Mouse (Mus musculus) megakaryocyte, adult 5-6 weeks (primary cell): ENCODE data around the gene Pdzd2. TPM values are rescaled to one million over a fixed set of nuclear protein-coding genes. Genes with fewer than 3 reads are reported as not detected.
A peak's percentile ranks its signal among the peaks of the same experiment; 100 is the strongest.

Experiments
- ATAC-seq: 2 replicates; pipeline ENCODE4 v1.8.0; 2016; ENCODE audit warnings: mild to moderate bottlenecking, inconsistent platforms; ENCODE audit not compliant: poor library complexity, severe bottlenecking
- total RNA-seq, 2 experiments: library from RNA; stranded (forward) in 1 of 2; stranded (reverse) in 1 of 2; fragments of 153-499, 151-499 nt in 1 of 2; fragments of 221-1000, 200-1000 nt in 1 of 2; gene quantifications; 2 replicates each; pipeline versions ENCODE4 v1.2.3 to v1.2.4; 2015 to 2017

Pdzd2 gene
- total RNA-seq, 2 experiments from 2014 or later = 0.22 to 0.59 TPM

- ATAC-seq = no peak
Measured at GRCm38 (mm10) chr15:12494084-12494483, 245.6 kb downstream of the Pdzd2 start.

- ATAC-seq = no peak
Measured at GRCm38 (mm10) chr15:12493258-12493657, 246.5 kb downstream of the Pdzd2 start.

GRCm38 (mm10) chr15:12490969-12491368 lies 248.8 kb downstream of the Pdzd2 start:
- ATAC-seq = 0 out of 2 replicates have a peak, but pooled peaks have one; percentile 15

- ATAC-seq = peak; percentile 78
Measured at GRCm38 (mm10) chr15:12490527-12490926, 249.2 kb downstream of the Pdzd2 start.

- ATAC-seq = no peak
Measured at GRCm38 (mm10) chr15:12488316-12488715, 251.4 kb downstream of the Pdzd2 start.

GRCm38 (mm10) chr15:12481261-12481660 lies 258.5 kb downstream of the Pdzd2 start:
- peak; percentile 36 for ATAC-seq

GRCm38 (mm10) chr15:12480369-12480768 lies 259.4 kb downstream of the Pdzd2 start:
- ATAC-seq = no peak

GRCm38 (mm10) chr15:12479326-12479725 lies 260.4 kb downstream of the Pdzd2 start:
- peak; percentile 94 for ATAC-seq

- ATAC-seq = no peak
Measured at GRCm38 (mm10) chr15:12473596-12473995, 266.1 kb downstream of the Pdzd2 start.

GRCm38 (mm10) chr15:12472646-12473045 lies 267.1 kb downstream of the Pdzd2 start:
- ATAC-seq = no peak

GRCm38 (mm10) chr15:12470900-12471838 lies 268.6 kb downstream of the Pdzd2 start:
- no peak for ATAC-seq

- no peak for ATAC-seq
Measured at GRCm38 (mm10) chr15:12468625-12469024, 271.1 kb downstream of the Pdzd2 start.

GRCm38 (mm10) chr15:12465748-12466147 lies 274.0 kb downstream of the Pdzd2 start:
- no peak for ATAC-seq

GRCm38 (mm10) chr15:12456808-12457207 lies 282.9 kb downstream of the Pdzd2 start:
- ATAC-seq = no peak

- ATAC-seq = no peak
Measured at GRCm38 (mm10) chr15:12453343-12453742, 286.4 kb downstream of the Pdzd2 start.

- no peak for ATAC-seq
Measured at GRCm38 (mm10) chr15:12452141-12452995, 287.4 kb downstream of the Pdzd2 start.

- no peak for ATAC-seq
Measured at GRCm38 (mm10) chr15:12451448-12451847, 288.3 kb downstream of the Pdzd2 start.

GRCm38 (mm10) chr15:12450790-12451189 lies 288.9 kb downstream of the Pdzd2 start:
- no peak for ATAC-seq

GRCm38 (mm10) chr15:12449321-12449720 lies 290.4 kb downstream of the Pdzd2 start:
- no peak for ATAC-seq

- ATAC-seq = peak; percentile 33; the same call in 1 of the 2 replicates
Measured at GRCm38 (mm10) chr15:12447021-12447434, 292.7 kb downstream of the Pdzd2 start.

GRCm38 (mm10) chr15:12444551-12444950 lies 295.2 kb downstream of the Pdzd2 start:
- ATAC-seq = no peak
